Mouse (Mus musculus): Measurements from ENCODE around the gene Slc22a3. TPM values are rescaled to one million over a fixed set of nuclear protein-coding genes. Genes with fewer than 3 reads are reported as not detected.

The Slc22a3 gene
- polyA plus RNA-seq (2017; shearing (Covaris generic)) = under 1 TPM in 1 of 3 experiments, not detected in 2; 0.08 TPM

DNA sequence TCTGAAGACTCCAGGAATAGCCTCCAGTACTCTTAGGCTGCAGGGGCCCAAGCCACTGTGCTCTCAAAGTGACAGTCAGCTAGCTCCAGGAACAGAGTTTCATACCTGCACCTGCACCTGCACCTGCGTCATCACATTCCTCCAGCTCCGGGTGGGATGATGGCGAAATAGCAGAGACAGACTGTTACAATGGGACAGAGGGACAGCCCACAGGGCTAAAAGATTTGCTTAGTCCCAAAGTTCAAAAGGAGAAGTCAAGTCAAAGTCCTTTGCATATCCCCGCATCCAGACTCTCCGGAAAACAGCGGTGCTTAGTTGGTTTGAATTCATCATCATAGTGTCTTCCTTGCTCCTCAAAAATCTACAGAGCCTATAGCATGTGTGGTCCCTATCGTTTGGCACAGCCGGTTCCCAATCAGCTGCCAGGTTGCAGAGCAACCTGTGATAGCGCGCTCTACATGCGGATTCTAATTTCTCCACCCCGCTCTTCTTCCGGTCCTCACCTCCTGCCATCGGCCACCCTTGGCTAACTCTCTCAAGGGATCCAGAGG lies at the start of gene Slc22a3:
Slc22a3 (minus strand) TSS at position 51 of the 551 bp plus-strand sequence.
- no peak for ATAC-seq

DNA sequence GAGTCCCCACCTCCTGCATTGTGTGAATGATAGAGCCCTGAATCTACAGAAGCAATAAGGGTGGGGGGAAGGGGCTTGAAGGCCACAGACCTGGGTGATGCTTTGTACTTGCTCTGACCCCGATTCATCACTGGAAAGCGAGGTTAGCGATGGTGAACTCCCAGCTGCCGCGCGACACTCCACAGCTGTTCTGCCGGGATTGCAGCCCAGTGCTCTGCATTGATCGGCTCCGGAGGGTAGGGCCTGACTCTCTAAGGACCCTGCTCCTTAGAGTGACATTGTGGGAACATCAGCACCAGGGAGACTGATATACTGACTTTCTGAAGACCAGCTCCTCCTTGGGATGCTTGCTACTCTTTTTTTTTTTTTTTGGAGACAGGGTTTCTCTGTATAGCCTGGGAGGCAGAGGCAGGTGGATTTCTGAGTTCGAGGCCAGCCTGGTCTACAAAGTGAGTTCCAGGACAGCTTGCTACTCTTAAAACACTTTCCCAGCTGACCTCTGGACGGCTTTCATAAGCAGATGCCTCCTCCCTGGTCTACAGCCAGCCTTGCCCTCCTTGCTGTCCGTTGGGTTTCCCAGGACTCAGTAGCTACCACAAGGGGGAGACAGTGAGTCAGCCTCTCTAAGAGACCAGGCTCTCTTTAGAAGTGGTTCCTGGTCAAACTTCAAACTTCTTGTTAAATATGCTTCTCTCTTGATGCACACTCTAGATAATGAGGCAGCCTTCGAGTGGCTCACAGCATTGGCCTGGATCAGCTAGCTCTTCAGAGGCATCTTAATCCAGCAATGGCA lies 27.0 kb upstream of the Slc22a3 start:
- peak; percentile 54 for ATAC-seq

DNA sequence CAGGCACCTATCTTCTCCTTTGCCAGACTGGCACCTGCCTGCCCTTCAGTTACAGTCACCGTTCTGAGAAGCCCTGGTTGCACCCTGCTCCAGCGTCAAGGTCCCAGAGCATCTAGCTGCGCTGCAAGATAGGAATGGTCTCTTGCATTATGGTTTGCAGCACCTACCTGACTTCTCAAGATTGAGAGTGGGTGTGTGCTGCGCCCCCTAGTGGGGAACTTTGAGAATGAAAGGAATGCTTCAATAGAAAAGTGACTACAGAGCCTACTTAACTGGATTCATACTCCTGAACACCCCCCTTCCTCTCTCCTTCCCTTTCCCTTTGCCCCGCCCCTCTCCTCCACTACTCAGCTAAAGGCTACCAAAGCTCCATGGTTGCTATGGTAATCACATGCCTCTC lies 24.6 kb upstream of the Slc22a3 start:
- no peak for ATAC-seq

DNA sequence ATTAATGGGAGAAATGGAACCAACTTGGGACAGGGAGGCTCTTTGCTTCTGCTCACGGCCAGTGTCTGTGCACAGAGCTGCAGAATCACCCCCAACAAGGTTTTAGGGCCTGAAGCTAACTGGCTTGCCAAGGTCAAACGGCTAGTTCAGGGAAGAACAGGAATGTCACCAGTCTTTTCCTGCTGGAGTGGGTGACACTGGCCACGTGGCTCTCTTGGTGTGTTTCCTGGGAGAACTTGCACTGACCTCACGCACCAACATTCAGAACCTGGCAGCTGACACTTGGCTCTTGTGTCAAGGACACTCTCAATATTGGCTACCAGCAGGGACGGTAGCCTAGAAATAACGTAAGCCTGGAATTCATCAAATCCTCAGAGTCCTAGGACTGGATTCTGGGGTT lies 22.6 kb upstream of the Slc22a3 start:
- ATAC-seq = no peak

DNA sequence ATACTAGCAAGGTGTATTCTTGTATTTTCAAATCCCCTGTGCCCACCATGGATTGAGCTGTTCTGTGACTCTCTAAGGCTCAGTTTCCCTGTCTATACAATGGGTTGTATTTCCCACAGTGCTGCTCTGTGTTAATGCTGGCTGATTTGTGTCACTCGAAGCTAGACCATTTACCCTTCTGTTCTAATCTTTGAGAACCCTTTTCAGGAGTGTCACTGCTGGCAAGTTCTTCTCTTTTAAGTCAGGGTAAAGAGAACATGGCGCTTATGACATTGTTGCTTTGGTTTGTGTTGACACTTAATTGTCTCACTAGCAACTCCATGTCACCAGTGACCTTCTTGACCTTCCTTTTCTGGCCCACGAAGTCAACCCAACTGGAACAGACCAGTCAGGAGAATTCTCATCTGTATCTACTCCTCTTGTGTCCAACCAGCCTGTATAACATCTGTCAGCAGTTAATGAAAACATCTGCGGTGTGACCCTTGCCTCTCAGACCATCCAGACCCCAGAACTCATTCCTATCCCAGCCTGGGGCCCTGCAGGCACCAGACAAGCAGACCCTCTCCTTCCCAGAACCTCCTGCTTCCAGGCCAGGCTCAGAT lies 22.0 kb upstream of the Slc22a3 start:
- no peak for ATAC-seq

DNA sequence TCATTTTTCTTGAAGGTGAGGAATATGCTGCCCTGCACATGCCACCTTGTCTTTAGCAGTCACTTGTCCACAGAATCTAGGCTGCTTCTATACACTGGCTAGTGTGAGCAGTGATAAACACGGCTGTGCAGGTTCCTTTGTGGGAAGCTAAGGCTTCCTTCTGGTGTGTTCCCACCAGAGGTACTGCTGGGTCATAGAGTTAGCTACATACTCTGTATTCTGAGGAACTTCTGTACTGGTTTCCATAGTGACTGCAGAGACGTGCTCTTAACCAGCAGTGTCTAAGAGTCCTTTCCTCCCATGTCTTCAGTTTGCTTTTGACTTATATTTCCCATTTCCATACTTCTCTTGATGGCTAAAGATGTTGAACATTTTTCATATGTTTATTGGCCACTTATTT lies 11.6 kb upstream of the Slc22a3 start:
- no peak for ATAC-seq

DNA sequence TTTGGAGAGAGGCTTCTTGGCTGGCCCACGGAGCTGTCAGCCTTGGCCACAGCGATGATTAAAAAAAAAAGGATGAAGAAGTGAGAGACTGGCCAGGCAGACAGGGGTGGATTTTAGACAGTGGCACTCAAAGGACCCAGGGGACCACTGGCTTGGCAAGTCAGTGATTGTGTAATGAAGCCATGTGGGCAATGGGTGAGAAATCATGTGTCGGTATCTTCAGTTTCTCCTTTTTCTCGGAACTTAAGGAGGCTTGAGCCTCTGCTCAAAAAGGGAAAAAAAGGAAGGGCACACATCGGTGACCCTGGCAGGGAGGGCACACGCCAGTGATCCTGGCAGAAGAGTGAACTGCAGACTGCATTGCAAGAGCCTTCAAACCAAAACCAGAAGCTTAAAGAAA lies 10.7 kb upstream of the Slc22a3 start:
- ATAC-seq = no peak

DNA sequence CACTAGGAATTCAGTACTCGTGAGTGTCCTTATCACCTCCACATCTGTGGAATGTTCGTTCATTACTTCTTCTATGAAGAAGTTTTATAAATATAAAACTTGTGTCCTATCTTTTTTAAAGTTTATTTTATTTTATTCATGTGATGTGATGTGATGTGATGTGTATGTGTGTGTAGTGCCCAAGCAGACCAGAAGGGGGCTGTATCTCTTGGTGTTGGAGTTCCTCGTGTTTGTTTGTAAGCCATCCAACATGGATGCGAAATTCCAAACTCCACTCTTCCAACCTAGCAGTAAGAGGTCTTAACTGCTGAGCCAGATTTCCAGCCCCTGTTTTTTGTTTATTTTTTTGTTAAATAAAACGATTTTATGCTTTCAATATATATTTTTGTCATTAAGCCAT lies 6.5 kb upstream of the Slc22a3 start:
- ATAC-seq = no peak

DNA sequence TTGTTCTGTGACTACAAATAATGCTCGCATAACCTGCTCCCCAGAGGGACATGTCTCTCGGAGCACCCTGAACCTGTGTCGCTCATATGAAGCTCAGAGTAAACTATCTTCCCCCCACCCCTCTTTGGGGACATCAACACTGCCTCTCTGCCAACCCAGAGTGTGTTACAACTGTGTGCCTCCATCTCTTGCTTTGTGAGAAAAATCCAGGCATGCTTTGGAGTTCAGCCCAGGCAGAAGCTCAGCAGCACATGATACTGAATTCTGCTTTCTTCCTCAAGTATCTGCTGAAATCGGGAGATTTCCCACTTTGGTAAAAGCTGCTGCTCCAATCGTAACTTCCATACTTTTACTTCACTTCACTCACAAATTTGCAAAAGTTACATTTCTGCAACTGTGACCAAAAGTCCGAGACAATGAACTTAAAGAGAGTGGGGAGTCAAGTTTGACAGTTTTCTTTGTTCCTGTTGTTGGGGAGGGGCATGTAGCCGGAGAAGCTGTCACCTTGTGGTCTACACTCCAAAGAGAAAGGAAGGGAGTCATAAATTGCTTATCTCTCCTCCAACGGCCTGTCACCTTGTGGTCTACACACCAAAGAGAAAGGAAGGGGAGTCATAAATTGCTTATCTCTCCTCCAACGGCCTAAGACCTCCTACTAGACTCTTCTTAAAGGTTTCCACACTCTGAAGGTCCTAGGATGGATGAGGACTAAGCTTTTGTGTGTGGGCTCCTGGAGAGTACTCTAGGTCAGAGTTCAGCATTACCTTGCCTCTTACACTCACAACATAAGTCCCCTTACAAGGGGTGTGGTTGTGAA lies 5.8 kb upstream of the Slc22a3 start:
- ATAC-seq = no peak

DNA sequence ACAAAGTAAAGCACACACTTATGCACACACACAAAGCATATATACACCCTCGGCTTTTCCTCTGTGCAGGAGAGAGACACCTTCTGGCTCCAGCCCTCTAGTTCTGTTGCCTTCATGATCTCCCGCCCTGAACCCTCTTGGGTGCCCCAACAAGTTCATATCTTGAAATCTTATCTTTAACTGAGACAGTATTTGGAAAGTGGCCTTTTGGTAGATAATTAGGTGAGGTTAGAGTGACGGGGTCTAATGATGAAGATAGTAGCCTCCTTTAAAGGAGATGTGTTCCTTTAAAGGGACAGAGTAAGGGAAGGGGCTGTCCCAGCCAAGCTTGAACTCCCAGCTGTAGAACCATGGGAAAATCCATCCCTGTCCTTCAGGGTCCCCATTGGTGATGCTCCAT lies 3.7 kb upstream of the Slc22a3 start:
- no peak for ATAC-seq

DNA sequence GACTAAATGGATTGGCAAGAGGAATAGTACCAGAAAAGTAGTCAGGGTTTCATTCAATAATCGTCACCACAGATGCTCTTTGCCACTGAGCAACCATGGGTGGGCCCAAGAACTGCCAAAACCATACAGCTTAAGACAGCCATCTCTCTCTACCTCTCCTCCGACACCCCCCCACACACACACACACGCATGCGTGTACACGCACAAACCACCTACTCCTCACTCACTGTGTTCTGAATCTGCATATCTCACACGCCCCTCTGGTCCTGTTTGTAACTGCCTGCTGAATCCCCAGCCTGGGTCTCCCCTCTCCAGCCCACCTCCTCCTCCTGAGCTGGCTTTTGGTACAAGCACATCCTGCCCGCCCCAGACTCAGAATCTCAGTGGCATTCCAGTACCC lies 872 bp upstream of the Slc22a3 start:
- no peak for ATAC-seq

DNA sequence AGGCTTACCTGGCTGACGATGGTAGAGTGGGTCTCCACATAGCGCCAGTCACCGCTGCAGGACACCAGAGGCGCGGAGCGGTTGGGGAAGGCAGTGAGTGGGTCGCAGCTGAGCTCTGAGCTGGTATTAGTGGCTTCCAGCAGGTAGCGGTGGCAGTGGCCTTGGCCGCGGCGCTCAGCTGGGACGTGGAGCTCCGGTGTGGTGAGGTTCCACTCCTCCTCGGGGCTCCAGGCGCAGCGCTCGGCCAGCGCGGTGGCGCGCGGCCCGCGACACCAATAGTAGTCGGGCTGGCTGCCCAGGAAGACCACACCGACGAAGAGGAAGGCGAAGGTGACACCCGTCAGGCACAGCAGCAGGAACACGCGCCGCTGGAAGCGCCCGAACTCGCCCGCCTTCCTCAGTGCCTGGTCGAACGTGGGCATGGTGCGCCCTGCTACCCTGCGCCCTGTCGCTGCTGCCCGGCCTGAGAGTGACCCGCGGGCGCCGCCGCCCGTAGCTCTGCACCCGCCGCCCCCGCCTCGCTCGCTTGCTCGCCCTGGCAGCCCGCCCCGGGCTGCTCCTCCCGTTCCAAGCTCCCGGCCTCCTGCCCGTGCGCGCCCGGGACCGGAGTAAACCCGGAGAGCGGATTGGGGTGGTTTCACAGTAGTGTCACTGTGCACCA lies 471 bp downstream of the Slc22a3 start:
- ATAC-seq = no peak

DNA sequence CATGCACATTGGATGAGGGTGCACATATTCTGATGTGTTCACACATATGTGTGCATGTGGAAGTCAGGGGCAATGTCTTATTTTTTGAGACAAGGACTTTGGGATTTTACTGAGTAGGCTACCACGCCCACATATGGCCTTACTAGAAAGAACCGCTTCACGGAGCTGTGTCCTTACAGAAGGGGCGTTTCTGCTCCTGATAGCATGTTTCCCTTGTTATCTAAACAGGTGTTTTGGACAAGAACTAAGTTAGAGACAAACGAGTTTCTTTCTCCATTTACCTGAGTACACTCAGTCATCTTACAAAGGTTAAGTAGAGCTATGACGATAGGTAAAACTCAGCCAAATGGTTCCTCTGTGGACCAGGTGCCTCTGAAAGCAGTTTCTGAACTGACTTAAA lies 1.8 kb downstream of the Slc22a3 start:
- no peak for ATAC-seq

DNA sequence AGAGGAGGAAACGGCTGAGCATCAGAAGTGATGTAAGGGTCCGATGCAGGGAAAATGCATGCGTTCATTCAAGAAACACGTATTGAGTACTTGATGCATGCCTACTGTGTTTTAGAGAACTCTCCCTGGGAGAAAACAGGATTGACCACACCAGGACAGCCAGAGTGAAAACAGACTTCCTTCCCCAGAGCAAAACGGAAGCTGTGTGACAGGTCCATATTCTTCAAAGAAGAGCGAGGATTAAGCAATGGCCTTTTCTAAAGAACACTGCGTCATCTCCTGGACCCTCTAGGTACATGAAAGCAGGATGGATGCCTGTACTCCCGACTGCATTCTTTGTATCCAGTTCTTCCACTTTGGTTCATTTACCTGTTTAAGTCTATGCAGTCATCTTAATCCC lies 8.1 kb downstream of the Slc22a3 start:
- ATAC-seq = no peak

DNA sequence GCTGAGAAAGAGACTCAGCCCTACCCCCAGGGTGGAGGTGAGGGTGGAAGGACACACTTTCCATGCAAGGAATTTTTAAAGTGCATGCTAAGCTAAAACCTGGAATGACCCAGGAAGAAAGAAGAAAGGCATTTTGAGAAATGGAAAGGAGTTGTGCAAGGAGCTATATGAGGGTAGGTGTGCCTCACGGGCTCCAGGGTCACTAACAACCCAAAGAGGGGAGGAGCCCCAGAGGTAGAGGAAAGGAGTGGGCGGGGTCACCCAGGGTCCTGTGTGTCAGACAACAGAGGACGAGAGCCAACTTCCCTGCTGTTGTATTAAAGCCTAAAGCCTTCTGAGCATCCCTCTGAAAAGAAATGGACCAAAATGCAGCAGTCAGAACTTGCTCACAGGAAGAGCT lies 11.9 kb downstream of the Slc22a3 start:
- no peak for ATAC-seq

DNA sequence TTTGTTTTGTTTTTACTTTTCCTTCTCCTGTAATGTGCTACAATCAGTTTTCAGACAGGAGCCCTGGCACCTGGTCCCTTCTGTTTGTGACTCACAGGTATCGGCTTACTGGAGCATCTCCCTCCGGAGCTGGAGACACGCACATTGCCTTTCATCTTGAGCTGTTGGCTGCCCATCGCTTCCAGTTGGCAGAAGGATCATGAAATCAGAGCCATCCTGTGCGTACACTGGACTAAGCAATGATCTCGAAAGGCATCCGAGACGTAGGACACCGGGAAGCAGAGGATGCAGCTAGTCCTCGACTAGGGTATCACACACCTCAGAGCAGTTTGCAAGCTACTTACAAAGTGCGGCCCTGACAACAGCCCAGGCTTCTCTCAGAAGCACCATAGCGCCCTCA lies 15.9 kb downstream of the Slc22a3 start:
- no peak for ATAC-seq

DNA sequence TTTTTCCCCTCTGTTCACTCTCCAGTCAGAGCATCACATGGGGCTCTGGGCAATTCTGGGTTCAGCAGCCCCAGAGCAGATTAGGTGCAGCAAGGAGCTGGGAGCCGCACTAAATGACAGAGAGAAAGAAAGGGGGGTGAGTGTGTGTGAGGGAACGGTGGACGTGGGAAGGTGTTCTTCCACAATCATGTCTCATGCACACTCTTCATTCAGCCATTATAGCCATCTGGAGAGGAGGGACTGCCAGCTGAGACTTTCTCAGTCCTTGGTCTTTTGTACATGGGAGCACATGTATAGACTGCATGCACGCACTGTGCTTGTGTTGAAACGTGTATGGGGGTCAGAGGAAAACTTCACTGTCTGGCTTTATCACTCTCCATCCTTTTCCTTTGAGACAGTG lies 17.6 kb downstream of the Slc22a3 start:
- no peak for ATAC-seq

DNA sequence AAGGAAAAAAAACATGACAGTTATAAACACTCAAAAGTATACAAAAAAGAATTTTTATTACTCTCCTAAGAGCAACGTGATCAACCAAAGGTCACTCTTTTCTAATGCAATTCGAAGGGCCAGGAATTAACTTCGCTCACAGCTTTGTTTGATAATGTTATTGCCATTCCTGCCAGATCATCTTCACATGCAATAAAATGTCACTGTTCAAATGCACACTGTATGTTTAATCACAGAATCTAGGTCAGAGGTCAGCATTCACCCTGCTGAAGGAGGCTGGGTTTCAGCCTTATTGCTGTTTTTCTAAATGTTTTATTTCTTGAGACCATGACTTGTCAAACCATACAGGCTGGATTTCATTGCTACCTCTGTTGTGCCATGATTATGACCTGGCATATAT lies 21.8 kb downstream of the Slc22a3 start:
- no peak for ATAC-seq

DNA sequence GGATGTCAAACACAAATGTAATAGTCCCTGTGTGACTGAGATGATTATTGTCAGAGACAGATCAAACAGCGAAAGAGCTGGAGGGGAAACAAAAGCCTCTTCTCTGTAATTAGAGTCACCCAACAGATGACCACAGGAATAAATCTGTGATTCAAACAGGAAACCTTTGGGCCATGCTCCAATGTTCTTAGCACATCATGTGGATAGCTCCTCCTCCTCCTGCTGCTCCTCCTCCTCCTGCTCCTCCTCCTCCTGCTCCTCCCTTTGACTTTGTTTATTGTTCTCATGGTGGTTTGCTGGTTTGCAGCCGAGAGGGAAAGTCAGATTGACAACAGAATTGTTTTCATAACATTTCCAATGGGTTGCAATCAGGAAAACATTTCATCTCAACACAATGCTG lies 28.1 kb downstream of the Slc22a3 start:
- no peak for ATAC-seq

DNA sequence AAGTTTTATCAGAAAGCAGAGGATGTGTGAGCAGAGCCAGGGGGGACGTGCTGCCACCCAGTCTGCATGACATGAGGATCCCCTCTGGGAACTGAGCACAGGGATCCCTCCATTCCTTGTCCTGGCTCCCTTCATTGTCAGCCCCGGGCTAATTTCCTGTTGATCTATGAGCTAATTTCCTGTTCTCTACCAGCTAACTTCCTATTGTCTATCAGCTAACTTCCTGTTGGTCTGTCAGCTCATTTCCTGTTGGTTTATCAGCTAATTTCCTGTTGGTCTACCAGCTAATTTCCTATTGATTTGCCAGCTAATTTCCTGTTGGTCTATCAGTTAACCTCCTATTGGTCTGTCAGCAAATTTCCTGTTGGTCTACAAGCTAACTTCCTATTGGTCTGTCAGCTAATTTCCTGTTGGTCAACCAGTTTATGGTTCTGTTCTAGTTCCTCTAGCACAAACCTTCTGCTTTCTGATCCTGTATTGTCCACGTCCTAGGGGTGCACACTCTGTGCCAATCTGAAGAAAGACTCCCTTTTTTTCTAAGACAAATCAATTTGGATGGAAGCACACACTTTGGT lies 32.9 kb downstream of the Slc22a3 start:
- no peak for ATAC-seq

DNA sequence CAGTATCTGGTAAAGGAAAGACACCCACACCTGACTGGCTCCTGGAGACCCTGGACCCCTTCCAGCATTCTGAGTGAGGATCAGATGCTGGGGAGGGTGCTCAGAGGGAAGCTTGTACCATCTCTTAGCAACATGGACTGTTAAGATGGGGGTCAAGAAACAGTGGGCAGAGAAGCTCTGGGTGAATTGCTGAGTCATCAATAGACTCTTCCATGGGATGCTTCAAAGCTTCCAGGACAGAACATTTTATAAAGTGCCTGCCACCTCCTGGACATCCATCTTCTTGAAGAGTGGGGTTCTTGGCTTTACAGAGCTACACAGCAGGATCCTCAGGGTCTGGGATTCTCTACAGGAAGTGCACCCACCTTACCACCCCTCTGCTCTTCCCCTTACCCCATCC lies 35.0 kb downstream of the Slc22a3 start:
- ATAC-seq = no peak

DNA sequence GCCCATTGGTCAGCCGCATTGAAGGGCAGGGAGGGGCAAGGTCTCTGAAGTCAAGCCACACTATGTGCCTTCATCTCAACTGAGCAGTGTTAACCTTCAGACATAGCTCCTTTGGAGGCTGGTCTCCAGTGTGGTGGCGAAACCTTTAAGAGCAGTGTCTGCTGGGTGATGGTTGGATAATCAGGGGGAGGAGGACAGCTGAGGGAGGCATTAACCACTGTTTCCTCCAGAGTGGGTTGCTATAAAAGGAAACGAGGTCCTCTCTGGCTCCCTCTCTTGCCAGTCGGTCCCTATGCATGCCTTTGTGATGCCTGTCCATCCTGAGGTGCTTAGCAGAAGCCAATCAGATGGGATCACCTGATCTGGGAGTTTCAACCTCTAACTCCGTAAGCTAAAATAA lies 38.8 kb downstream of the Slc22a3 start:
- no peak for ATAC-seq

DNA sequence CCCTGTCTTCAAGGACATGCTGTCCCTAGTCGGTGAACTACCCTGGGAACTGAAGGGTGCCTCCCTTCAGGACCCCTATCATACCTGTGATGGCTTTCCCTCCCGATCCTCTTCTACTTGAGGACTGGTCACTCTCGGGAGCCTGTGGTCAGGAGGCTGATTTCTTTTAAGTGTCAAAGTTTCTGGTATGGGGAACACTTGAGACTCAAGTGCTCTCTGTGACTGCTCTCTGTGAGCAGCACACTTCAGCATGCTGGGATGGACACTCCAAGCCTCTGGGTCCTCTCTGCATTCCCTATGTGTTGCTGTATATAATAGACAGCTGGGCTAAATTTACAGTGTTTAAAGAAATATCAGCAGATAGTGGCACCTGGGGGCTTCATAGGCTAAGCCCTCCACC lies 39.9 kb downstream of the Slc22a3 start:
- ATAC-seq = no peak
